Mouse (Mus musculus) liver, embryonic 14.5 days (tissue): ENCODE results near the gene Lsm11.

Experiments
- CTCF ChIP-seq: IDR thresholded peaks from 2 replicates; pipeline ENCODE4 v1.5.1; 2016; ENCODE audit warnings: antibody characterized with exemption, low read depth, control low read depth
- EP300 ChIP-seq: IDR thresholded peaks from 2 replicates; pipeline ENCODE4 v1.6.1; 2016; ENCODE audit warnings: antibody characterized with exemption, low read depth

DNA sequence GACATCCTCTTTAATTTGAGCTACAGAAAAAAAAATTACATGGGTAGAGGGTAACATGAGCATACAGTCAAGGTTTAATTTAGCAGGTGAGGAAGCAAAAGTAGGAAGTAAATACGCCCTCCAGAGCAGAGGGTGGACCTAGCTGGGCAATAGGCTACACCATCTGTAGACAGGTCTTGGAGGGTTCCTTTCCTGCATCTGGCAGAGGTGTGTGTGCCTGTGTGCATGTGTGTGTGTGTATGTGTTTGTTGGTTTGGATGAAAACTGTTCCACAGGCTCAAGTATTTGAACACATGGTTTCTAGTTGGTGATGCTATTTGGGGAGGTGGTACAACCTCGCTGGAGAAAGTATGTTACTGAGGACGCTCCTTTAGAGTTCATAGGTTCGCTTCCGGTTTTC, 28.9 kb upstream of the Lsm11 start:
- no peak for TF ChIP-seq CTCF
- TF ChIP-seq EP300: no peak
